Mouse (Mus musculus): Measurements from ENCODE around the gene Klrb1b. TPM values are rescaled to one million over a fixed set of nuclear protein-coding genes. Genes with fewer than 3 reads are reported as not detected.
A peak's percentile ranks its signal among the peaks of the same experiment; 100 is the strongest.
"Not testable (repeated sequence)": the region's sequence is repeated elsewhere in the genome, so short reads cannot be mapped to it uniquely, and the experiment has no call there.

Klrb1b gene
- polyA plus RNA-seq, 1 experiment from 2014 or later, result not detected

- 72% methylated on average over 4 of the region's 4 CpGs for WGBS (ENCODE audit: insufficient replicate concordance)
- Histone ChIP-seq H3K4me2 (no peak overlapping the region), H3K36me3 (ENCODE audit: control insufficient read depth, insufficient read depth, low read length) (no peaks in the 10 kb centered on the region), H3K27ac (ENCODE audit: low read depth, low read length) (no peak overlapping the region), H3K4me1 (ENCODE audit: control insufficient read depth, insufficient read depth, low read length) (no peaks in the 10 kb centered on the region), H3K9ac (ENCODE audit: low read depth, low read length) (no peak overlapping the region), H3K27me3 (ENCODE audit: control insufficient read depth, insufficient read depth, low read length) (no peaks in the 10 kb centered on the region), H3K9me3 (replicated peaks; ENCODE audit: control insufficient read depth, low read length) (no peaks in the 10 kb centered on the region), H3K4me3 (ENCODE audit: low read depth, low read length) (no peak overlapping the region)
- no peak for ATAC-seq (replicated peaks; ENCODE audit: insufficient number of reproducible peaks, low FRiP score, low TSS enrichment)
Measured at GRCm38 (mm10) chr6:128818083-128818802, 7.9 kb downstream of the Klrb1b start.

DNA sequence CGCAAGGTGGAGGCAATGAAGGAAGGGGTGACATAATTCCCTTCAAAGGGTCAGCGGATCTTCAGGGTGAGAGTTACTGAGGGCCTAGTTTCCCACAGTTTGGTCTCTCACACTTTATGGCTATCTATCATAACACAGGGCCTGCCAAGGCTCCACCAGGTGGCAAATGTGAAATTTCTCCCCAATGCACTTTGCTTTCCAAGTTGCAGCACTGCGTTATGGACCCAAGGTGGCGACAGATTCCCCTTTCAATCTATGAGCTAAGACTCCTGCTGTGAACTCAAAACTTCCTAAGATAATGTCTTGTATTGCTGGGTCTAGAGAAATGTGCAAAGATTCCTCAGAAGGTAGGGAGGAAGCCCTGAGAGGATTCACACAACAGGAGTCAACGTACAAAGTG lies 17.6 kb downstream of the Klrb1b start:
- no peak overlapping the region for H3K4me2 ChIP-seq
- H3K27ac ChIP-seq (ENCODE audit: low read depth, low read length), result no peak overlapping the region
- no peak overlapping the region for H3K4me3 ChIP-seq (ENCODE audit: low read depth, low read length)
- no peaks in the 10 kb centered on the region for H3K9me3 ChIP-seq (replicated peaks; ENCODE audit: control insufficient read depth, low read length)
- no peaks in the 10 kb centered on the region for H3K4me1 ChIP-seq (ENCODE audit: control insufficient read depth, insufficient read depth, low read length)
- 82% methylated on average over 5 of the region's 5 CpGs for WGBS (ENCODE audit: insufficient replicate concordance)
- H3K9ac ChIP-seq (ENCODE audit: low read depth, low read length), result no peak overlapping the region
- no peak for ATAC-seq (replicated peaks; ENCODE audit: insufficient number of reproducible peaks, low FRiP score, low TSS enrichment)
- no peaks in the 10 kb centered on the region for H3K27me3 ChIP-seq (ENCODE audit: control insufficient read depth, insufficient read depth, low read length)
- H3K36me3 ChIP-seq (ENCODE audit: control insufficient read depth, insufficient read depth, low read length), result no peaks in the 10 kb centered on the region

DNA sequence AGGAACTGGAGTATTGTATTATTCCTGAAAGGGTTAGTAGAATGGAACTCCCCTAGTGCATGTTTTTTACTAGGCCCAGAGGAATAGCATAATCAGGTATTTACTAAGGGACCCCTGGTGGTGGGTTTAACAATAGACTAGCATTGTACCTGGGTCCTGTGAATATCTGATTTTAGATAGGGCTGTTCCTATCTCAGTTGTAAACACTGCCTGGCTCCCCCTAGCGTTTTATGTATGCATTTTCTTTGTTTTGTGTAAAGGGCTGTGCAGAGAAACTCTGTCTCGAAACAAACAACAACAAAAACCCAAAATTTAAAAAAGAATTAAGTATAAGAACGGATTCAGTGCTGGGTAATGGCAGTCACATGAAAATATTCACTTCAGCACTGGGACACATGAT lies 19.1 kb downstream of the Klrb1b start:
- H3K4me3 ChIP-seq (ENCODE audit: low read depth, low read length), result no peak overlapping the region
- H3K9me3 ChIP-seq (replicated peaks; ENCODE audit: control insufficient read depth, low read length), result no peaks in the 10 kb centered on the region
- H3K27me3 ChIP-seq (ENCODE audit: control insufficient read depth, insufficient read depth, low read length), result no peaks in the 10 kb centered on the region
- no peaks in the 10 kb centered on the region for H3K36me3 ChIP-seq (ENCODE audit: control insufficient read depth, insufficient read depth, low read length)
- 71% methylated on average over 3 of the region's 3 CpGs for WGBS (ENCODE audit: insufficient replicate concordance)
- no peak overlapping the region for H3K4me2 ChIP-seq
- no peaks in the 10 kb centered on the region for H3K4me1 ChIP-seq (ENCODE audit: control insufficient read depth, insufficient read depth, low read length)
- no peak for ATAC-seq (replicated peaks; ENCODE audit: insufficient number of reproducible peaks, low FRiP score, low TSS enrichment)
- no peak overlapping the region for H3K9ac ChIP-seq (ENCODE audit: low read depth, low read length)
- no peak overlapping the region for H3K27ac ChIP-seq (ENCODE audit: low read depth, low read length)

DNA sequence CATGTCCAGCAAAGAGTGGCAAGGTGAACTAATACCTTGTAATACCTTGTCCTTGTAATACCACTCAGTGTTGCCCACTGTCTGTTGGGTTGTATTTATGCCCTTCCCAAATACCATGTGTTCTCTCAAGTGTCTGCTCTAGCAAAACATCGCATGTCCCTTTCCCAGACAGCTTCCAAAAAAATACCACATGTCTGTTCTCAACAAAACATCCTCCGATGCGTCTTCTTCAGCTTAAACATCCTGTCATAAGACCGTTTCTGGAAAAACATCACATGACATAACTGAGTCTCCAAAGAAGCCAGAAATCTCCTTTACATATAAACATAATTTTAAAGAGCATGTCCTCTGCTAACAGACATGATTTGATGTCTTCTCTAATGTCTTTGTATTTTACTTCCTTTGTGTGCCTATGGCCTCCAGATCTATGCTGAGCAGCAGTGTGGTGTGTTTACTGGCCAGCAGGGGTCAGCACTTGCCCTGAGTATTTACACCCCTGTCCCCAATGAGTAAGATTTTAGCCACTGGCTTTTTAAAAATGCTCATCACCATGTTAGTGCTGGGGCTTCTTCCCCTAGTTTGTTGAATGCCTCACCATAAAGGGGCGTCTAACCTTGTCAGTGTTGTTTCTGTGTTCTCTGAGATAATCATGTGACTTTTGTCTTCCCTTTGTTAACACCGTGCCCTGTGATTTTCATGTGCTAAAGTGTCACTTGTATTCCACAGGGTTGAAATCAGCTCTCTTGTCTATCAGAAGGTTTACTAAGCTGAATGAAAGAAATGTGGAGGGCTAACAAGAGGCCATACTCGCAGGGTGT lies 21.1 kb downstream of the Klrb1b start:
- H3K4me3 ChIP-seq (ENCODE audit: low read depth, low read length); H3K9ac ChIP-seq (ENCODE audit: low read depth, low read length); H3K27ac ChIP-seq (ENCODE audit: low read depth, low read length); H3K9me3 ChIP-seq (replicated peaks; ENCODE audit: control insufficient read depth, low read length); ATAC-seq (replicated peaks; ENCODE audit: insufficient number of reproducible peaks, low FRiP score, low TSS enrichment); H3K4me1 ChIP-seq (ENCODE audit: control insufficient read depth, insufficient read depth, low read length); H3K27me3 ChIP-seq (ENCODE audit: control insufficient read depth, insufficient read depth, low read length); H3K36me3 ChIP-seq (ENCODE audit: control insufficient read depth, insufficient read depth, low read length); H3K4me2 ChIP-seq: not testable (repeated sequence)
- 68% methylated on average over 7 of the region's 7 CpGs for WGBS (ENCODE audit: insufficient replicate concordance)

GRCm38 (mm10) chr6:128802999-128803857 lies 22.9 kb downstream of the Klrb1b start:
- Histone ChIP-seq H3K4me3 (ENCODE audit: low read depth, low read length) (peak overlapping the region; percentile 53), H3K36me3 (ENCODE audit: control insufficient read depth, insufficient read depth, low read length) (no peaks in the 10 kb centered on the region), H3K9me3 (replicated peaks; ENCODE audit: control insufficient read depth, low read length) (no peaks in the 10 kb centered on the region), H3K4me1 (ENCODE audit: control insufficient read depth, insufficient read depth, low read length) (no peaks in the 10 kb centered on the region), H3K27ac (ENCODE audit: low read depth, low read length) (no peak overlapping the region), H3K27me3 (ENCODE audit: control insufficient read depth, insufficient read depth, low read length) (no peaks in the 10 kb centered on the region), H3K4me2 (peak overlapping the region; percentile 75), H3K9ac (ENCODE audit: low read depth, low read length) (no peak overlapping the region)
- ATAC-seq (replicated peaks; ENCODE audit: insufficient number of reproducible peaks, low FRiP score, low TSS enrichment), result peak; percentile 90
- 8% methylated on average over 26 of the region's 26 CpGs for WGBS (ENCODE audit: insufficient replicate concordance)

DNA sequence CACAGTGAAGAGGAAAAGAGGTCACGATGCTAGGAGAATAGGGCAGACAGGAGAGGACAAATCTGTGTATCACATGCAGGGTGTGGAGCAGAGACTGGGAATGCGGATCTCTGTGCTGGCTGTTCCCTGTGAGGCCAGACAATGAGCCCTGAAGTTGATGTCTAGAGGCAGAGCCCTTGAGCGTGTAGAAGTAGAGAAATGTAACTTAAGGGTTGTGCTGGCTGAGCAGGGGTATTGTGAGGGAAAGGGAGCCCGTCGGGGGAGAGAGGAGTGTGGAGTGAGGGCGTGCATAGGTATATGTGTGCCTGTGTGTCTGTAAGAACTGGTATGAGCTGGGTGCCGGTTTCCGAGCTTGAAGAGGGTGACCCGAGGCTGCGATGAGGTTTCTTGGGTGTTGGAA lies 23.6 kb downstream of the Klrb1b start:
- Histone ChIP-seq H3K27me3 (ENCODE audit: control insufficient read depth, insufficient read depth, low read length) (no peaks in the 10 kb centered on the region), H3K4me1 (ENCODE audit: control insufficient read depth, insufficient read depth, low read length) (0 out of 2 replicates have a peak, but pooled peaks cover 3% of the 10 kb centered on the region), H3K27ac (ENCODE audit: low read depth, low read length) (peak overlapping the region; percentile 29; the same call in 1 of the 2 replicates), H3K36me3 (ENCODE audit: control insufficient read depth, insufficient read depth, low read length) (no peaks in the 10 kb centered on the region), H3K9me3 (replicated peaks; ENCODE audit: control insufficient read depth, low read length) (no peaks in the 10 kb centered on the region), H3K9ac (ENCODE audit: low read depth, low read length) (peak overlapping the region; percentile 67), H3K4me3 (ENCODE audit: low read depth, low read length) (peak overlapping the region; percentile 53), H3K4me2 (peak overlapping the region; percentile 75)
- ATAC-seq (replicated peaks; ENCODE audit: insufficient number of reproducible peaks, low FRiP score, low TSS enrichment), result peak; percentile 7; the same call in 1 of the 2 replicates
- 17% methylated on average over 10 of the region's 10 CpGs for WGBS (ENCODE audit: insufficient replicate concordance)

DNA sequence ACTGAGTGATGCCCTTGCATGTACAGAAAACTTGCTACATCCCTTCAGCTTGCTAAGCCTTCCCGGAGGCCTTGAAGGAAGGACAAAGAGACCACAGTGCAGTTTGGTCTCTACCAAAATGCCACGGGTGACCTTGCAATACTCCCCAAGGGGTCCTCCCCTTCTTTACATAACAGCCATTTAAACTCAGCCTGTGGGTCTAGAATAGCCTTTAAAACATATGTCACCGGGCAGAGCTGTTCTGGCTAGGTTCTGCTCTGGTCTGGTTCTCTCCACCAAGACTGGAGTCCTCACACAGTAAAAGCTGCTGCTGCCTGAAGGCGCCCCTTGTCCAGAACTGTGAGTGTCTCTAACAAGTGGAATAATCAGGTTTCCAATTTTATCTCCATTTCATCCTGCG lies 25.4 kb downstream of the Klrb1b start:
- H3K4me3 ChIP-seq (ENCODE audit: low read depth, low read length); H3K27ac ChIP-seq (ENCODE audit: low read depth, low read length); H3K36me3 ChIP-seq (ENCODE audit: control insufficient read depth, insufficient read depth, low read length); H3K9ac ChIP-seq (ENCODE audit: low read depth, low read length); H3K27me3 ChIP-seq (ENCODE audit: control insufficient read depth, insufficient read depth, low read length); H3K4me2 ChIP-seq; H3K9me3 ChIP-seq (replicated peaks; ENCODE audit: control insufficient read depth, low read length); H3K4me1 ChIP-seq (ENCODE audit: control insufficient read depth, insufficient read depth, low read length); ATAC-seq (replicated peaks; ENCODE audit: insufficient number of reproducible peaks, low FRiP score, low TSS enrichment): not testable (repeated sequence)
- 82% methylated on average over 5 of the region's 5 CpGs for WGBS (ENCODE audit: insufficient replicate concordance)

DNA sequence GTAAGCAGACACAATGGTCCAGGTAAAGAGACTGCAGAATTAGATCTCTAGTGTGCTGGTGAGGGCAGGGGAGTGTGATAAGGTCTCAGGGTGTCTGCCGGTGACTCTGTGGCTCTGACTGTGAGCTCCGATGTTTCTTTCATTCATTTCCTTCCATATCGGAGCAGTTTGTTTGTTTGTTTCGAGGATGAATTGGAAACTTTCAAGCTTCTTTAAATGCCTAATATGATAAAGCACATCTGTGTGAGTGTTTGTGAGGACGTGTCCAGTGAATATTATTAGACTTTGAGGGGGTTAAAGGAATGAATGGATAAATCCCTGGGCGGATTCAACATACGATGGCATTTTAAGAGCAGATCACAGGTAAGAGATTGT lies 26.2 kb downstream of the Klrb1b start:
- H3K27ac ChIP-seq (ENCODE audit: low read depth, low read length), result no peak overlapping the region
- WGBS (ENCODE audit: insufficient replicate concordance), result 24% methylated on average over 7 of the region's 7 CpGs
- H3K9ac ChIP-seq (ENCODE audit: low read depth, low read length), result 0 out of 2 replicates have a peak overlapping the region, but pooled peaks have one; percentile 69
- no peaks in the 10 kb centered on the region for H3K9me3 ChIP-seq (replicated peaks; ENCODE audit: control insufficient read depth, low read length)
- H3K4me3 ChIP-seq (ENCODE audit: low read depth, low read length), result peak overlapping the region; percentile 68
- H3K4me1 ChIP-seq (ENCODE audit: control insufficient read depth, insufficient read depth, low read length), result 0 out of 2 replicates have a peak, but pooled peaks cover 3% of the 10 kb centered on the region
- no peak for ATAC-seq (replicated peaks; ENCODE audit: insufficient number of reproducible peaks, low FRiP score, low TSS enrichment)
- no peaks in the 10 kb centered on the region for H3K36me3 ChIP-seq (ENCODE audit: control insufficient read depth, insufficient read depth, low read length)
- H3K4me2 ChIP-seq, result peak overlapping the region; percentile 66
- H3K27me3 ChIP-seq (ENCODE audit: control insufficient read depth, insufficient read depth, low read length), result no peaks in the 10 kb centered on the region
